Mouse (Mus musculus) cerebellum, adult (tissue): ENCODE measurements around the gene Gm19345.

Experiments
- ATAC-seq: cut with Nextera tagmentation; 2 replicates; pipeline ENCODE4 v1.9.2; 2017; ENCODE audit warnings: mild to moderate bottlenecking, moderate library complexity, mixed read lengths; ENCODE audit not compliant: insufficient number of reproducible peaks, low FRiP score, low TSS enrichment

The Gm19345 gene

GRCm38 (mm10) chr7:19851858-19852570 is at the start of gene Gm19345:
Gm19345 (plus strand) TSS chr7:19852003.
- ATAC-seq: no peak

- ATAC-seq: no peak
Observed at GRCm38 (mm10) chr7:19802995-19803394, 48.8 kb upstream of the Gm19345 start.

GRCm38 (mm10) chr7:19806356-19806969 is 45.3 kb upstream of the Gm19345 start:
- ATAC-seq: no peak

GRCm38 (mm10) chr7:19809369-19809768 is 42.4 kb upstream of the Gm19345 start:
- no peak for ATAC-seq

- ATAC-seq: no peak
Observed at GRCm38 (mm10) chr7:19811114-19811513, 40.7 kb upstream of the Gm19345 start.

- no peak for ATAC-seq
Observed at GRCm38 (mm10) chr7:19813161-19813560, 38.6 kb upstream of the Gm19345 start.

GRCm38 (mm10) chr7:19813579-19814122 is 38.2 kb upstream of the Gm19345 start:
- ATAC-seq: no peak

- ATAC-seq: no peak
Observed at GRCm38 (mm10) chr7:19815296-19816223, 36.2 kb upstream of the Gm19345 start.

- ATAC-seq: no peak
Observed at GRCm38 (mm10) chr7:19816224-19816771, 35.5 kb upstream of the Gm19345 start.

- no peak for ATAC-seq
Observed at GRCm38 (mm10) chr7:19817382-19818105, 34.3 kb upstream of the Gm19345 start.

GRCm38 (mm10) chr7:19818440-19818839 is 33.4 kb upstream of the Gm19345 start:
- no peak for ATAC-seq

- no peak for ATAC-seq
Observed at GRCm38 (mm10) chr7:19818875-19819274, 32.9 kb upstream of the Gm19345 start.

- ATAC-seq: no peak
Observed at GRCm38 (mm10) chr7:19820347-19821048, 31.3 kb upstream of the Gm19345 start.

GRCm38 (mm10) chr7:19821633-19822032 is 30.2 kb upstream of the Gm19345 start:
- ATAC-seq: no peak

GRCm38 (mm10) chr7:19822193-19822592 is 29.6 kb upstream of the Gm19345 start:
- no peak for ATAC-seq

- ATAC-seq: no peak
Observed at GRCm38 (mm10) chr7:19822604-19823058, 29.2 kb upstream of the Gm19345 start, which contains the start of gene Bcl3. Bcl3 (minus strand) TSS chr7:19822770.

GRCm38 (mm10) chr7:19823256-19824181 is 28.3 kb upstream of the Gm19345 start:
- no peak for ATAC-seq
